Mouse (Mus musculus) embryonic facial prominence, embryonic 12.5 days (tissue): ENCODE measurements around the gene Krtap1-3. TPM values are rescaled to one million over a fixed set of nuclear protein-coding genes. Genes with fewer than 3 reads are reported as not detected.
"Not testable (repeated sequence)": the region's sequence is repeated elsewhere in the genome, so short reads cannot be mapped to it uniquely, and the experiment has no call there.

Experiments used
- ATAC-seq: fragments of 200-750 bp; cut with Nextera tagmentation; 2 replicates; pipeline ENCODE4 v1.8.0; 2017; ENCODE audit not compliant: insufficient number of reproducible peaks, insufficient read depth, low FRiP score, low TSS enrichment
- H3K27ac ChIP-seq: fragments of 300-500 bp; sonication (generic); 2 replicates; pipeline ENCODE4 v1.5.1; 2016; ENCODE audit warnings: mild to moderate bottlenecking
- H3K27me3 ChIP-seq: fragments of 300-500 bp; sonication (generic); 2 replicates; pipeline ENCODE4 v1.6.1; 2016; ENCODE audit warnings: mild to moderate bottlenecking, moderate library complexity
- H3K36me3 ChIP-seq: fragments of 300-500 bp; sonication (generic); 2 replicates; pipeline ENCODE4 v1.6.1; 2016; ENCODE audit warnings: mild to moderate bottlenecking
- H3K4me1 ChIP-seq: fragments of 300-500 bp; sonication (generic); 2 replicates; pipeline ENCODE4 v1.6.1; 2016
- H3K4me2 ChIP-seq: fragments of 300-500 bp; sonication (generic); replicated peaks from 2 replicates; pipeline ENCODE4 v1.6.1; 2016; ENCODE audit warnings: mild to moderate bottlenecking, moderate library complexity
- H3K4me3 ChIP-seq: fragments of 300-500 bp; sonication (generic); 2 replicates; pipeline ENCODE4 v1.5.1; 2016; ENCODE audit warnings: mild to moderate bottlenecking
- H3K9ac ChIP-seq: fragments of 300-500 bp; sonication (generic); 2 replicates; pipeline ENCODE4 v1.6.1; 2016; ENCODE audit warnings: mild to moderate bottlenecking, moderate library complexity
- H3K9me3 ChIP-seq: fragments of 300-500 bp; sonication (generic); 2 replicates; pipeline ENCODE4 v1.6.1; 2016; ENCODE audit warnings: mild to moderate bottlenecking, moderate library complexity
- WGBS: fragments of 180-500 bp; shearing (Covaris S2); methylation state at CpG from one replicate; pipeline ENCODE4 v1.1.7; 2016; 5-methylcytosine and 5-hydroxymethylcytosine counted together
- polyA plus RNA-seq: library from polyadenylated mRNA; unstranded; fragments of >200 nt; fragmentation: Nextera tagmentation; extraction: Ambion mirVana; gene quantifications from 2 replicates; pipeline ENCODE4 v1.2.1, GENCODE M21; 2016

Krtap1-3 gene
- polyA plus RNA-seq: not detected in 2 replicates

GRCm38 (mm10) chr11:99590981-99591380 is at the start of gene Krtap1-3:
Gene Krtap1-3 (minus strand): TSS chr11:99591339.
- ATAC-seq: no peak
- Histone ChIP-seq H3K36me3 (no peaks in the 10 kb centered on the region), H3K4me2 (no peak within 1 kb of the TSS), H3K4me3 (no peak within 1 kb of the TSS), H3K9me3 (no peaks in the 10 kb centered on the region), H3K4me1 (no peaks in the 10 kb centered on the region), H3K27me3 (0 out of 2 replicates have a peak, but pooled peaks cover 3% of the 10 kb centered on the region), H3K9ac (no peak within 1 kb of the TSS), H3K27ac (no peak within 1 kb of the TSS)
- WGBS: 85% methylated on average over 6 of the region's 6 CpGs

- WGBS: 23% methylated on average over 1 of the region's 1 CpGs
- 0 out of 2 replicates have a peak, but pooled peaks cover 3% of the 10 kb centered on the region for H3K4me1 ChIP-seq
Observed at GRCm38 (mm10) chr11:99640926-99641325, 49.8 kb upstream of the Krtap1-3 start.

GRCm38 (mm10) chr11:99637086-99637485 is 45.9 kb upstream of the Krtap1-3 start:
- H3K27ac ChIP-seq: no peak overlapping the region
- ATAC-seq: no peak
- H3K4me1 ChIP-seq: 0 out of 2 replicates have a peak, but pooled peaks cover 3% of the 10 kb centered on the region
- no peak overlapping the region for H3K4me3 ChIP-seq
- no peak overlapping the region for H3K4me2 ChIP-seq
- 70% methylated on average over 1 of the region's 1 CpGs for WGBS
- H3K9me3 ChIP-seq: no peaks in the 10 kb centered on the region
- no peak overlapping the region for H3K9ac ChIP-seq
- no peaks in the 10 kb centered on the region; the same call in 1 of the 2 replicates for H3K27me3 ChIP-seq
- no peaks in the 10 kb centered on the region for H3K36me3 ChIP-seq

More at GRCm38 (mm10) chr11:99640926-99641325, 49.8 kb upstream of the Krtap1-3 start:
- Histone ChIP-seq H3K36me3 (no peaks in the 10 kb centered on the region), H3K4me3 (no peak overlapping the region), H3K9me3 (no peaks in the 10 kb centered on the region), H3K4me2 (no peak overlapping the region), H3K27me3 (no peaks in the 10 kb centered on the region), H3K27ac (no peak overlapping the region), H3K9ac (no peak overlapping the region)
- no peak for ATAC-seq

- Histone ChIP-seq H3K27ac (no peak within 1 kb of the TSS), H3K4me3 (no peak within 1 kb of the TSS), H3K4me2 (no peak within 1 kb of the TSS), H3K27me3 (no peaks in the 10 kb centered on the region; the same call in 1 of the 2 replicates), H3K4me1 (no peaks in the 10 kb centered on the region), H3K36me3 (no peaks in the 10 kb centered on the region), H3K9me3 (no peaks in the 10 kb centered on the region), H3K9ac (no peak within 1 kb of the TSS)
- 36% methylated on average over 8 of the region's 8 CpGs for WGBS
- no peak for ATAC-seq
Observed at GRCm38 (mm10) chr11:99634653-99635134, 43.6 kb upstream of the Krtap1-3 start, which contains the start of gene Krtap4-2. Gene Krtap4-2 (minus strand): TSS chr11:99635084.

GRCm38 (mm10) chr11:99633293-99633692 is 42.2 kb upstream of the Krtap1-3 start:
- no peak for ATAC-seq
- Histone ChIP-seq H3K27me3 (no peaks in the 10 kb centered on the region; the same call in 1 of the 2 replicates), H3K4me2 (no peak overlapping the region), H3K36me3 (no peaks in the 10 kb centered on the region), H3K4me3 (no peak overlapping the region), H3K9me3 (no peaks in the 10 kb centered on the region), H3K4me1 (no peaks in the 10 kb centered on the region), H3K27ac (no peak overlapping the region), H3K9ac (no peak overlapping the region)
- WGBS: 64% methylated on average over 2 of the region's 2 CpGs

GRCm38 (mm10) chr11:99630890-99631289 is 39.8 kb upstream of the Krtap1-3 start:
- Histone ChIP-seq H3K4me1 (no peaks in the 10 kb centered on the region), H3K4me2 (no peak overlapping the region), H3K4me3 (no peak overlapping the region), H3K36me3 (no peaks in the 10 kb centered on the region), H3K27me3 (no peaks in the 10 kb centered on the region; the same call in 1 of the 2 replicates), H3K27ac (no peak overlapping the region), H3K9me3 (no peaks in the 10 kb centered on the region), H3K9ac (no peak overlapping the region)
- ATAC-seq: no peak
- 72% methylated on average over 3 of the region's 3 CpGs for WGBS

- WGBS: 81% methylated on average over 4 of the region's 4 CpGs
Observed at GRCm38 (mm10) chr11:99628138-99628537, 37.0 kb upstream of the Krtap1-3 start, which contains the start of gene Krtap4-1. Gene Krtap4-1 (minus strand): TSS chr11:99628238.

GRCm38 (mm10) chr11:99620335-99620734 is 29.2 kb upstream of the Krtap1-3 start, which contains the start of gene Gm11562:
Gene Gm11562 (minus strand): TSS chr11:99620435.
- H3K4me1 ChIP-seq: no peaks in the 10 kb centered on the region
- no peak within 1 kb of the TSS for H3K9ac ChIP-seq
- WGBS: 86% methylated on average over 2 of the region's 2 CpGs
- ATAC-seq: no peak
- H3K4me2 ChIP-seq: no peak within 1 kb of the TSS
- no peaks in the 10 kb centered on the region for H3K36me3 ChIP-seq
- no peak within 1 kb of the TSS for H3K4me3 ChIP-seq
- H3K27me3 ChIP-seq: no peaks in the 10 kb centered on the region
- no peak within 1 kb of the TSS for H3K27ac ChIP-seq
- H3K9me3 ChIP-seq: no peaks in the 10 kb centered on the region

More at GRCm38 (mm10) chr11:99628138-99628537, 37.0 kb upstream of the Krtap1-3 start, which contains the start of gene Krtap4-1:
- no peak within 1 kb of the TSS for H3K27ac ChIP-seq
- H3K4me3 ChIP-seq: no peak within 1 kb of the TSS
- H3K27me3 ChIP-seq: no peaks in the 10 kb centered on the region
- no peaks in the 10 kb centered on the region for H3K36me3 ChIP-seq
- no peak within 1 kb of the TSS for H3K4me2 ChIP-seq
- no peak for ATAC-seq
- no peaks in the 10 kb centered on the region for H3K9me3 ChIP-seq
- no peak within 1 kb of the TSS for H3K9ac ChIP-seq
- H3K4me1 ChIP-seq: no peaks in the 10 kb centered on the region

- Histone ChIP-seq H3K36me3 (no peaks in the 10 kb centered on the region), H3K4me1 (no peaks in the 10 kb centered on the region), H3K4me3 (no peak within 1 kb of the TSS), H3K9me3 (no peaks in the 10 kb centered on the region), H3K9ac (no peak within 1 kb of the TSS), H3K27ac (no peak within 1 kb of the TSS), H3K27me3 (no peaks in the 10 kb centered on the region), H3K4me2 (no peak within 1 kb of the TSS)
- ATAC-seq: no peak
- WGBS: 82% methylated on average over 3 of the region's 3 CpGs
Observed at GRCm38 (mm10) chr11:99614796-99615363, 23.7 kb upstream of the Krtap1-3 start, which contains the start of gene Krtap2-4. Gene Krtap2-4 (minus strand): TSS chr11:99614846.

- 74% methylated on average over 1 of the region's 2 CpGs for WGBS
- not testable (repeated sequence) for H3K9ac ChIP-seq, H3K4me2 ChIP-seq, H3K4me1 ChIP-seq, H3K4me3 ChIP-seq, ATAC-seq, H3K36me3 ChIP-seq, H3K9me3 ChIP-seq, H3K27ac ChIP-seq, H3K27me3 ChIP-seq
Observed at GRCm38 (mm10) chr11:99610089-99610488, 18.9 kb upstream of the Krtap1-3 start, which contains the start of gene Gm11937. Gene Gm11937 (minus strand): TSS chr11:99610189.

- no peaks in the 10 kb centered on the region for H3K27me3 ChIP-seq
- H3K36me3 ChIP-seq: no peaks in the 10 kb centered on the region
- H3K9ac ChIP-seq: no peak overlapping the region
- H3K27ac ChIP-seq: no peak overlapping the region
- H3K4me1 ChIP-seq: no peaks in the 10 kb centered on the region
- no peak overlapping the region for H3K4me3 ChIP-seq
- no peaks in the 10 kb centered on the region for H3K9me3 ChIP-seq
- 68% methylated on average over 1 of the region's 1 CpGs for WGBS
- H3K4me2 ChIP-seq: no peak overlapping the region
- ATAC-seq: no peak
Observed at GRCm38 (mm10) chr11:99609126-99609525, 18.0 kb upstream of the Krtap1-3 start.

- not testable (repeated sequence) for H3K27me3 ChIP-seq, H3K4me2 ChIP-seq, H3K9ac ChIP-seq, H3K4me3 ChIP-seq, ATAC-seq, H3K27ac ChIP-seq, H3K36me3 ChIP-seq, H3K4me1 ChIP-seq, H3K9me3 ChIP-seq
- WGBS: 88% methylated on average over 1 of the region's 1 CpGs
Observed at GRCm38 (mm10) chr11:99603208-99603607, 12.1 kb upstream of the Krtap1-3 start, which contains the start of gene Gm11938. Gene Gm11938 (minus strand): TSS chr11:99603308.
